Mouse (Mus musculus): ENCODE measurements around the gene Rassf3.
A peak's percentile ranks its signal among the peaks of the same experiment; 100 is the strongest.

Rassf3 gene

DNA sequence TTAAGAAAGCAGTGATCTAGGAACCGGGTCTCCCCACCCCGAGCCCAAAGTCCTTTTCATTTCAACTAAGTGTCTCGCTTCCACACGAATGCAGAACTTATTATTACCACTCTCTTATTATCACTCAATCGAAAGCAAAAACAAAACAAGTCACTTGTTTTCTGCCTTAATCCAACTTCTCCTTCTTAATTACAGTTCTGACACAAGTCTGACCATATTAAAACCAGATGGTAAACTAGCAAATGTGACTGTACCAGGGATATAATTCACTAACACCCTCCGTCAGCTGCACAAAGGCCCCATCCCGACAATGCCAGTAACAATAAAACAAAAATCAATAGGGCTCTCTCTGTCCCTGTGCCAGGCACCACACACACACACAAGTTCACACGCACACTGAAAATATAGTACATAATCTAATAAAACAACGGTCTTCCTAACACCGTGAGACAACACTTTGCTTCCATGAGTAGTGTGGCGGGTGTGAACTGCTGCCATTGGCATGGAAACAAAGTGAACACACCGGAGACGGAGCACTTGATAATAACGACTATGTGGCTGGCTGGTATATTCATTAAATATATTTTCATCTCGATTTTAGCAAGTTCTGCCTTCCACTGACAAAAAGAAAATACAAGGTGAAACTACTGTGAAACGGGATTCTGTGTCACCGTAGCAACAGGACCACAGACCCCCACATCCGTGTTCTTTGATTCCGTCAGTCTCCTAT lies 16.9 kb downstream of the Rassf3 start:
- DNase-seq = no peak

GRCm38 (mm10) chr10:121458408-121458807 lies 17.7 kb downstream of the Rassf3 start:
- DNase-seq = no peak

DNA sequence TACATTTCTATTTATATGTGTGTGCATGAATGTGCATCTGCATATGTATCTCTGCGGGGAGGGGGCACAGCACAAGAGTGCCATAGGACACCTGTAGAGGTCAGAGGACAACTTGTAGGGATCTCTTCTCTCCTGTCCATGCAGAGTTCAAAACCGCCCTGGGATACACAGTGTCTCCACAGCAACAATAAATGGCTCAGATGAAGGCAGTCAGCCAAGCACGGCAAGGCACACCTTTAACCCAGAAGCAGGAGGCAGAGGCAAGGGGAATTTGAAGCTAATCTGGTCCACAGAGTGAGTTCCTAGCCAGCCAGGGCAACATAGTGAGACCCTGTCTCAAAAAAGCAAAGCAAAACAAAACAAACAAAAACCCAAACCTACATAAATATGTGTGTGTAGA lies 18.8 kb downstream of the Rassf3 start:
- no peak for DNase-seq

- no peak for DNase-seq
These were observed 20.6 kb downstream of the Rassf3 start for GRCm38 (mm10) chr10:121455517-121455916.

DNA sequence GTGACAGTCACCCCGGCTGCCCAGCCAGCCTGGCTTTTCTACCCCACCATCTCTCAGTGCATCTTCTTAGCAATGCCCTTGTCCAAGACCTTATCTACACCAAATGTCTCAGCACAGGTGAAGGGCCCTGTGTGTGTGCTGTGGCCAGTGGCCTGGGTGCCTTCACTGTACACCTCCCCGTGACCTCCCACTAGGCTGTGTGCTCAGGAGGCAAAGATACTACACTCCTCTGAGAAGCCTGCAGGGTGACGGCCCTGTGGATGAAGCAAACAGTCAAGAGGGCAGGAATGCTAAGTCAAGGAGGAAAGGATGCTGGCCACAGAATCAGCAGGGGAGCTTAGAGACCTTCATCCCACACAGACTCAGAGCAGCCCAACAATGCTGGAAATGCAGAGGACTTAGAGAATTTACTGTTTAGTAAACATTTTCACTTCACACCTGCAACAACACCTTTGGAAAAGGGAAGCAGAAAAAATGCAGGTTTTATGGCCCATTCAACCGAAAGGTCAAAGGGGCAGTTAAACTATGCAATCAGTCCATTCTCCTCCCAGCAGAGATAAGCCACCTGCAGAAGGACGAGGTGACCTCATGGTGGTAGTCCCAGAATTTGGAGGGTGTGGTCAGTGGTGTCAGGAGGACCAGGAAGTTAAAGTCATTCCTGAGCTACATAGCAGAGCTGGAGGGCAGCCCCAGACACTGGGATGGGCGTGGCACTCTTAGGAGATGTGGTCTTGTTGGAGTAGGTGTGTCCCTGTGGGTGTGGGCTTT lies 21.3 kb downstream of the Rassf3 start:
- no peak for DNase-seq

GRCm38 (mm10) chr10:121454033-121454432 lies 22.1 kb downstream of the Rassf3 start:
- no peak for DNase-seq

- peak; percentile 75 for DNase-seq
These were observed 30.3 kb downstream of the Rassf3 start for GRCm38 (mm10) chr10:121445808-121446207.

GRCm38 (mm10) chr10:121444198-121444597 lies 31.9 kb downstream of the Rassf3 start:
- DNase-seq = no peak

DNA sequence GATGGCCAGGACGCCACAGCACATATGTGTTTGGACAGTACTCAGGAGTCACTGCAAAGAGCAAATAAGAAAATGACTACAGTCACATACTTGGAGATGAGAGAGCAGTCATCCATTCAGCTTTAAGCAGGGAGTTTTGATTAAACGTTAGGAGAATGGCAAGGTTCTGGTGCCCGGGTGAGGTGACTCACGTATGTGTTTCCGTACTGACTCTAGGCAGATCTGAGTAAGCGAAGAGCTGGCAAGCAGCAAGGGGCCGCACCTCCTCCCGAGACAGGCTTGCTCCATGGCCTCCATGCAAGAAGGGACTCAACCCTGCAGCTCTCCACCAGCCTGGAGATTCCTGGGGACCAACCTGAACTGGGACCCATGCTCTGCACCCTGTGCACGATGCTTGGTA lies 32.4 kb downstream of the Rassf3 start:
- no peak for DNase-seq

DNA sequence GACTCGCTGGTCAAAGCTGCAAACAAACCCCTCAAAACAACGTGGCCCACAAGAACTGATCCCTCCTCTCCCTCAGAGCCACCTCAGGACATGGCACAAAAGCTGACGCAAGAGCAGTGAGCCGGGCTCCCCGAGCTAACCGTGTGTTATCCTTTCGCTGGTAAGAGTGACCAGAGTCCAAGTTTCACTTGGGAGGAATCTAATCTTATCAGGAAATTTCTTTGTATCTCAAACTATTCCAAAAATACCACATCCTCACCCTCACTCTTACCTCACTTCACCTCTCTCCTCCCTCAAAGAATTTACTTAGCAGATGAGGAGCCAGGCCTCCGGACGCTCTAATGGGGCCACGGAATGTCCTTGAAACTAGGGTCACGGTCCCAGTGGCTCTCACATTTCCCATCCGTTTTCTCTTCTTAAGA lies 36.8 kb downstream of the Rassf3 start:
- DNase-seq = peak; percentile 56

GRCm38 (mm10) chr10:121438109-121438508 lies 38.0 kb downstream of the Rassf3 start:
- no peak for DNase-seq

- peak; percentile 15 for DNase-seq
These were observed 39.5 kb downstream of the Rassf3 start for GRCm38 (mm10) chr10:121436693-121437092.

DNA sequence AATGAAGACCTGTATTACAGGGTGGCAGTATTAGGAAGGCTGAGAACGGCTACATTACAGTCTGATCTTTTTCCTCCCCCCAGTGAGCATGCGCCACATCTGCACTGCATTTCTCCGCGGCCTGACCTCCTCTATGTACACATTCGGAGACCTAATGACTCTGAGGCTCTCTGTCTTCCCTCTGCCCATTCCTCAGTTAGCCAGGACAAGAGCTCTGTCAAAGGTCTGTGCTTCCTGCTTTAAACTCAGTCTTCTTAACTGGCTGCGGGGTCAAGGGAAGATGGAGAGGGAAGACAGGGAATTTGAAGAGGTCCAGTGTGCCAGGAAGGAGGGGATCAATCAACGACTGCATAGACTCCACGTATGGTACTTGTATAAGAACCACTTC lies 39.9 kb downstream of the Rassf3 start:
- no peak for DNase-seq

DNA sequence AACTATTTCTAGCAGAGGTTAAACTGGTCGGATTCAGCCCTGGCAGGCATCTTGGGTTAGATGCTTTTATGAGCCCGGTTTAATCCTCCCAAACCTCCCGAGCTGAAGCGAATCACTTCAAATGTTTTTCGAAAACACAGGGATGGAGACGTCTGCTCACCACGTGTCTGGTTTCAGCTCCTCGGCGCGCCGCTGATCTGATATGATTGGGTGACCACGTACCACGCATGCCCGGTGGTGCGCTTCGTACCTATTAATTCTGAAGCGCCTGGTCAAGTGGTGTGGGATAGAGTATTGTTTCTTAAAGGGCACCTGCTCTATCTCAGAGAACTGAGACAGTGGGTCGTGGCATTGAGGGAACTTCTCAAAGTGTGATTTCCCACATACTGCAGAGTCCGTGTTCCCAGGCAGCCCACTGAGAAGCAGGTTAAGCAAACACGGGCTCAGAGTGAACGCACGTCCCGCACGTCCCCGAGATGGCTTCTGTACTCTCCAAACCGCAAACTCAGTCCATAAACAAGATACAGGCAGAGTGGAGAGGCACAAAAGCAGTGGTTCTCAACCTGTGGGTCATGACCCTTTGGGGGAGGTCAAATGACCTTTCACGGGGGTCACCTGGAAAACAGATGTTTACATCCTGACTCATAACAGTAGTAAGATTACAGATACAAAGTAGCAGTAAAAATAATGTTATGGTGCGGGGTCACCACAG lies 40.4 kb downstream of the Rassf3 start:
- peak; percentile 70 for DNase-seq

DNA sequence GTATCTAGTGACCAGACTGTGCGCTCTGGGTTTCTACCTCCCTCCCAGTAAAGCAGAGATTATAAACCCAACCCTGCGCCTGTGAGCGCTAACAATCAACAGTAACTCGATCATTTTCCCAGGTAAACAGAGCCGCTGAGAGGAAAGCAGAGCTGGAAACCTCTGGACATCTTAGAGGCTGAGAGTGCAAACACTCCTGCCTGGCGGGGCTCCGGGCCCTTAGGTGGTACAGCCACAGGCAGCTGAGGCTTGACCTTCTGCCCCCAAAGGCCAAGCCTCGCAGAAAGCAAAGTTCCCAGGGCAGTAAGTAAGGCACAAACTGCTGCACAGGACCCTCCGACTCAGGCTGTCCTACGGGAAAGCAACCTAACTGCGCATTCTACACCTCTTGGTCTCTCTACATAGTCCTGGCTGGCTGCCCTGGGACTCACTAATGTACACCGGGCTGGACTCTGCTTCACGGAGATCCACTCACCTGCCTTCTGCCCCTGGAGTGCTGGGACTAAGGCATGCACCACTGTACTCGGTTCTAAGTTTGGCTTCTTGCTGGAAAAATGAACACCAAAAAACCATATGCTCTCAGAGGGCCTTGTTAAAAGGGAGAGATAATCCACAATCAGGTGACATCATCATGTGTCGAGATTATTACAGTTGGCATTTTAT lies 41.6 kb downstream of the Rassf3 start:
- peak; percentile 72 for DNase-seq

DNA sequence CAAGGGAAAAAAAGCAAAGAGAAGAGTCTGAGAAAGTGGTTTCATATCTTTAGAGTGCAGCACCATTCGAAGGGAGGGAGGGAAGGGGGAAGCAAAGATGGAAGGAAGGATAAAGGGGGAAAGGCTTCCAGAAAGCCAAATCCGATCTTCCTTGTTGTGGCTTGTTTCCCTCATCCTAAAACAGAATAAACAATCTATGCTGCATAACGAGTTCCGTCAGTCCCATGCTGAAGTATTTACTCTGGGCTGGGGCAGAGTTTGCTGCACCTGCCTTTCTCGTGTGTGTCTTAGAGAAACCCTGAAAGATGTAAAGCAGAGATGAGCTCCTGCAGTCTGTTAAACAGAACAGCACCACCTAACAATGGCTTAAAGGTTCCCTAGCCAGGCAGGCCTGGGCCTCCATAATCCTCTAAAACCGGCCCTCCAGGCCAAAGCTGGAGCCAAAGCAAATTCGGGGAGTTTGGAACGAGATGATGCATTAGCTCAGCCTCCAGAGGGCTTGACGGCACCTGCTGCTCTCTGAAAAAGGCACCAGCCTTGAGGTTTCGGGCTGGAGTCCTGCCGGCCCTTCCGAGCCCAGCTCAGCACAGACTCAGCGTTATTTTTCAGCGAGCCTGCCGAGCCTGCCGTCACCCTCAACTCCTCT lies 43.4 kb downstream of the Rassf3 start:
- peak; percentile 63 for DNase-seq

GRCm38 (mm10) chr10:121432041-121432634 lies 44.0 kb downstream of the Rassf3 start:
- DNase-seq = peak; percentile 84

DNA sequence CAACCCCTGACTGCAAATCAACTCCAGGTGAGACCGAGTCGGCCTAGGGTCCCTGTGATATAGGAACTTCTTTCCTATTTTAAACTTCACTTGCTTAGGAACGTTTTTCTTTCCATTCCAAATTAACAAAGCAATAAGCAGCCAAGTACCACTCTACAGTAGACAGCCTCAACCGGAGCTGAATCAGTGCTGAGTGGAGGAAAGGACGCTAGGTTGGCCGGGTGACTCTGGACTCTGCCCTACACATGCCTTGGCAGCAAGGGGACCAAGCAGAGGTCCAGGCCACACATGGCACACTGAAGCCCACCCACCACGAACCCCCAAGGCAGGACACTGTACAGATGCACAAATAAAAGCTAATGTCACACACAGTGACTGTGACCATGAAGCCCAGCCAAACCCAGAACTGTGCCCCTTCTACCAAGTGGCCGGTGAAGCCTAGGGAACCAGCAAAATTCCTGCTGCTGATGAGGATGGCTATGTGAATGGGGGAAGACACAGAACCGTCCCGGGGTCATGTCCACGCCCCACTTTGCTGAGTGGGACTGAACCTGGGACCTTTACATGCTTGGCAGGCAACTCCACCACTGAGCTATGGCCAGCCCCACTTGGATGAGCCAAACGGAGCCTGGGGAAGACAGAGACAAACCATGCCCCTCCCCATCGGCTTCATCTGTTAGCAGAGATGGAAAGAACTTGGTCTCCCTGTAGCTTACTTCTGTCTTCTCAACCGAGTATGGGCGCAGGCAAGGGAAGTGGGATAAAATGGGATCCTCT lies 45.2 kb downstream of the Rassf3 start:
- peak; percentile 16 for DNase-seq

- peak; percentile 57 for DNase-seq
These were observed 46.0 kb downstream of the Rassf3 start for GRCm38 (mm10) chr10:121429981-121430682.

DNA sequence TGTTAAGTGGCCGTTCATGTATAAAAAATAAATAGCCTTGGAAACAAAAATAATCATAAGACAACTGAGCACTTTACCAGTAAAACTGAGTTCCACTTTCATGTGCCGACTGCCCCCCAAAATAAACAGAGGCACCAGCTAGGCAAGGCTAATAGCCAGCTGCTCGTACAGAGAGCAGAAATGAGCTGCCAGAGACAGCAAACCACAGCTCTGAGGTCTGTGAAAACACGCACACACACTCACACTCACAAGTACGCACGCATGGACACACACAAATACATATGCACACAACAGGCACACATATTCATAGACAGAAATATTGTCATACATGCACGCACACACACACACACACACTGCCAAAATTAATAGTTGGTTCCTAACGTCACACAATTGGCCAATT lies 46.6 kb downstream of the Rassf3 start:
- DNase-seq = peak; percentile 28

- peak; percentile 70 for DNase-seq
These were observed 47.1 kb downstream of the Rassf3 start for GRCm38 (mm10) chr10:121429089-121429488.
